Mouse (Mus musculus) lung, postnatal 0 days (tissue): ENCODE measurements around the gene Tbx2. TPM values are rescaled to one million over a fixed set of nuclear protein-coding genes. Genes with fewer than 3 reads are reported as not detected.
A peak's percentile ranks its signal among the peaks of the same experiment; 100 is the strongest.

Experiments used
- ATAC-seq: fragments of 200-750 bp; cut with Nextera tagmentation; 2 replicates; pipeline ENCODE4 v1.8.0; 2017; ENCODE audit warnings: moderate library complexity
- DNase-seq: peaks from one replicate; pipeline ENCODE4 v3.0.0-alpha.2; 2016; ENCODE audit warnings: low spot score
- H3K27ac ChIP-seq: fragments of 300-500 bp; sonication (generic); 2 replicates; pipeline ENCODE4 v1.5.1; 2014; ENCODE audit warnings: antibody characterized with exemption, mild to moderate bottlenecking, low read length, mixed read lengths
- H3K27me3 ChIP-seq: fragments of 300-500 bp; sonication (generic); replicated peaks from 2 replicates; pipeline ENCODE4 v1.6.1; 2014; ENCODE audit warnings: low read length, mixed read lengths; ENCODE audit not compliant: insufficient read depth
- H3K36me3 ChIP-seq: fragments of 300-500 bp; sonication (generic); 2 replicates; pipeline ENCODE4 v1.6.1; 2014; ENCODE audit warnings: low read length, mixed read lengths; ENCODE audit not compliant: insufficient read depth
- H3K4me1 ChIP-seq: fragments of 300-500 bp; sonication (generic); 2 replicates; pipeline ENCODE4 v1.6.1; 2014; ENCODE audit warnings: antibody characterized with exemption, low read depth, low read length, mixed read lengths; ENCODE audit not compliant: insufficient read depth
- H3K4me2 ChIP-seq: fragments of 300-500 bp; sonication (generic); replicated peaks from 2 replicates; pipeline ENCODE4 v1.6.1; 2014; ENCODE audit warnings: low read depth, mild to moderate bottlenecking, low read length, moderate library complexity, mixed read lengths
- H3K4me3 ChIP-seq: fragments of 300-500 bp; sonication (generic); 2 replicates; pipeline ENCODE4 v1.5.1; 2014; ENCODE audit warnings: low read depth, low read length
- H3K9ac ChIP-seq: fragments of 300-500 bp; sonication (generic); replicated peaks from 2 replicates; pipeline ENCODE4 v1.6.1; 2014; ENCODE audit warnings: low read depth, mild to moderate bottlenecking
- H3K9me3 ChIP-seq: fragments of 300-500 bp; sonication (generic); 2 replicates; pipeline ENCODE4 v1.6.1; 2016; ENCODE audit warnings: low read length, mixed read lengths
- CTCF ChIP-seq: IDR thresholded peaks from 2 replicates; pipeline ENCODE4 v1.5.1; 2016; ENCODE audit warnings: antibody characterized with exemption, mild to moderate bottlenecking
- EP300 ChIP-seq: IDR thresholded peaks from 2 replicates; pipeline ENCODE4 v1.6.1; 2016; ENCODE audit warnings: antibody characterized with exemption, mild to moderate bottlenecking, control low read depth
- WGBS: fragments of 180-500 bp; shearing (Covaris S2); extraction: QIAGEN DNeasy Blood & Tissue Kit; methylation state at CpG from one replicate; pipeline ENCODE4 v1.1.7; 2014; 5-methylcytosine and 5-hydroxymethylcytosine counted together
- polyA plus RNA-seq: library from polyadenylated mRNA; unstranded; fragments of >200 nt; fragmentation: Nextera tagmentation; extraction: Ambion mirVana; gene quantifications from 2 replicates; pipeline ENCODE4 v1.2.1, GENCODE M21; 2015

Gene Tbx2
- polyA plus RNA-seq, 1 experiment from 2014 or later, result 43.6 TPM

DNA sequence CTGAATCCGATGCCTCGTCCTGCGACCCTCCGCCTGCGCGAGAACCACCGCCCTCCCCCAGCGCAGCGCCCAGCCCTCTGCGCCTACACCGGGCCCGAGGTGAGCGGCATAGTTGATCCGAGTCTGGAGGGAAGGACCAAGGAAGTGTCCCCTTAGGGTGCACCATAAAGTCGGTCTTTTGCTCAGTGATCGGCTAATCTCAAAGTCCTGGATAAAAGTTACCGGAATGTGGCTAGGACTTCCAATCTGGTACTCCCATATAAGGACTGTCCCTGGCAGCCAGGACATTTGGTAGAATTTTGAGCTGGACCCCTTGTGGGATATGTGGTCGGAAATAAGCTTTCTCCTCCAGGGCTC is 4.9 kb downstream of the Tbx2 start:
- no peak for DNase-seq
- no peak for TF ChIP-seq CTCF

GRCm38 (mm10) chr11:85837648-85838423 is 5.5 kb downstream of the Tbx2 start:
- Histone ChIP-seq H3K4me1 (peaks cover 11% of the 10 kb centered on the region; the same call in 1 of the 2 replicates), H3K36me3 (peaks cover 32% of the 10 kb centered on the region), H3K4me2 (peak overlapping the region; percentile 80), H3K9me3 (no peaks in the 10 kb centered on the region), H3K27me3 (peaks cover 44% of the 10 kb centered on the region), H3K4me3 (peak overlapping the region; percentile 63), H3K27ac (peak overlapping the region; percentile 97), H3K9ac (peak overlapping the region; percentile 84)
- ATAC-seq (no peak), DNase-seq (peak; percentile 41)
- no peak for TF ChIP-seq EP300
- TF ChIP-seq CTCF, result no peak
- 4% methylated on average over 50 of the region's 67 CpGs for WGBS

More for the DNA sequence above, 4.9 kb downstream of the Tbx2 start:
- ATAC-seq, result no peak
- peak overlapping the region; percentile 80 for H3K4me2 ChIP-seq
- H3K27me3 ChIP-seq, result peaks cover 44% of the 10 kb centered on the region
- H3K36me3 ChIP-seq, result peaks cover 32% of the 10 kb centered on the region
- H3K4me3 ChIP-seq, result peak overlapping the region; percentile 63
- peak overlapping the region; percentile 84 for H3K9ac ChIP-seq
- peaks cover 7% of the 10 kb centered on the region; the same call in 1 of the 2 replicates for H3K4me1 ChIP-seq
- no peaks in the 10 kb centered on the region for H3K9me3 ChIP-seq
- WGBS, result 4% methylated on average over 17 of the region's 18 CpGs
- peak overlapping the region; percentile 97 for H3K27ac ChIP-seq

GRCm38 (mm10) chr11:85838424-85839257 is 6.3 kb downstream of the Tbx2 start:
- Histone ChIP-seq H3K9ac (peak overlapping the region; percentile 84), H3K4me1 (peaks cover 14% of the 10 kb centered on the region; the same call in 1 of the 2 replicates), H3K36me3 (peaks cover 32% of the 10 kb centered on the region), H3K9me3 (no peaks in the 10 kb centered on the region), H3K27ac (peak overlapping the region; percentile 97), H3K4me3 (peak overlapping the region; percentile 63), H3K4me2 (peak overlapping the region; percentile 80), H3K27me3 (peaks cover 44% of the 10 kb centered on the region)
- ATAC-seq, result no peak
- 24% methylated on average over 20 of the region's 20 CpGs for WGBS
- TF ChIP-seq CTCF (no peak), EP300 (no peak)
- DNase-seq, result peak; percentile 45

- Histone ChIP-seq H3K4me2 (peak overlapping the region; percentile 80), H3K9me3 (no peaks in the 10 kb centered on the region), H3K27me3 (peaks cover 44% of the 10 kb centered on the region), H3K27ac (peak overlapping the region; percentile 97), H3K36me3 (peaks cover 32% of the 10 kb centered on the region), H3K9ac (peak overlapping the region; percentile 84), H3K4me1 (peaks cover 14% of the 10 kb centered on the region; the same call in 1 of the 2 replicates), H3K4me3 (peak overlapping the region; percentile 63)
- DNase-seq (no peak), ATAC-seq (no peak)
- TF ChIP-seq CTCF (no peak), EP300 (no peak)
- 40% methylated on average over 7 of the region's 7 CpGs for WGBS
These were observed 7.1 kb downstream of the Tbx2 start for GRCm38 (mm10) chr11:85839258-85840030.

DNA sequence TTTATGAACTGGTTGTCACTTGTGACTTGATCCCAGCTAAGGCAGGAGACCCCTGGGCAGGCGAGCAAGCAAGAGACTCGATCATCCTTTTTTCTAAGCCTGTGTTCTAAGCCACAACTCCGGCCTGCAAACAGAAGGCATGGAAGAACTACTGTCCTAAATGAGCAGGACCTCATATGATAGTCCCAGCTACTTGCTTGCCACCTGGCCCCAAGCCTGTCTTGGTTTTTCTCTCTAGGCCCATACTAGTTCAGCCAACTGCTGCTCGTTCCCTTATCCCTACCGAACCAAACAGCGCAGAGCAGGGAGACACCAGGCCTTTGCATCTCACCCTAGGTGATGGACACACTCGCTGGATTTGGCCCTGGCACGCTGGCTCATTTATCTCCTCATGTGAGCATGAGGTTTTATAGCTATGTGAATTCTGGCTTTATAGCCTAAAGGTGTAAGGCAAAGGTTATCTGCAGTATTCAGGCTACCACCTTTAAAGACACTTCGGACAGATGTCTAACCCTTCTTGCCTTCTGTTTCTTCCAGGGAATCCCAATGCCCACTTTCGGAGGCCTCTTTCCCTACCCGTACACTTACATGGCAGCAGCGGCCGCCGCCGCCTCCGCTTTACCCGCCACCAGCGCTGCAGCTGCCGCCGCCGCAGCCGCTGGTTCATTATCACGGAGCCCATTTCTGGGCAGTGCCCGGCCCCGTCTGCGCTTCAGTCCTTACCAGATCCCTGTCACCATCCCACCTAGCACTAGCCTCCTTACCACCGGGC is 7.9 kb downstream of the Tbx2 start:
- no peak for ATAC-seq
- H3K36me3 ChIP-seq, result peaks cover 27% of the 10 kb centered on the region
- H3K4me2 ChIP-seq, result peak overlapping the region; percentile 80
- H3K9me3 ChIP-seq, result no peaks in the 10 kb centered on the region
- H3K4me3 ChIP-seq, result peak overlapping the region; percentile 63
- no peak for DNase-seq
- 19% methylated on average over 27 of the region's 27 CpGs for WGBS
- TF ChIP-seq EP300, result no peak
- no peak for TF ChIP-seq CTCF
- H3K27me3 ChIP-seq, result peaks cover 38% of the 10 kb centered on the region
- peaks cover 14% of the 10 kb centered on the region; the same call in 1 of the 2 replicates for H3K4me1 ChIP-seq
- H3K9ac ChIP-seq, result peak overlapping the region; percentile 84
- H3K27ac ChIP-seq, result peak overlapping the region; percentile 97
